Mouse (Mus musculus): ENCODE results near the gene Cavin2.

DNA sequence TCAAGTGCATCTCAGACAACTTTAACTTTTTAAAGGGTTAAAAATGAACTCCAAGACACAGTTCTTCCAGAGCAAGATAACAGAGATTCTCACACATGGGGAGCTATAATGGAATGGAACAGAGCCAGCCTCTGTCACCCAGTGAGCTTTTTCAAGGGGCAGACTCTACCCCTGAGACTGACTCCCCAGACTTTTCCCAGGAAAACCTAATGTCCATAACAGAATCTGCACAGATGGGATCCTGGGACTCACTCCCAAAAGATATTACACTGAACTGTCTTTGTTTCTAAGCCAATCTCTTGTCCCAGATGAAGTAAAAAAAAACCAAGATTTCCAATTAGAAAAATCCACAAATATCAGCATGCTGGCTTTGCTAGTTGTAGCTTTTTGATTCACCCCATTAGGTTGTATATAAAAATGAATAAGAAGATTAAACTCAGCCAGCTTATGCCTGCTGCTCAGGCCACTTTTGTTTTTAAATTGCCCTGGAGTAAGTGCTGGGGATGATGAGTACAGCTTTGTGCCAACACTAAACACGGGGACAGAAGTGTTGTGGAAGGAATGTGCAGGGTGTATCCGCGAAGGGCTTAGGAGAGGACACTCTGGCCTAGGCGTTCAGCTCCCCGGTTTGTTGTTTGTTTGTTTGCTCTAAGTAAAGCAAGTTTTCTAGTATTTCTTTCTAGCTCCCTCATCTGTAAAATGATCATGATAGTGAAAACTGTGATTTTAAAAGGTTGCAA is 18.6 kb upstream of the Cavin2 start:
- TF ChIP-seq EP300 (optimal IDR thresholded peaks at IDR 0.05) (no peak), CTCF (IDR thresholded peaks at IDR 0.05; ENCODE audit: low read depth) (no peak)
